Mouse (Mus musculus) heart, postnatal 10 days (tissue): Measurements from ENCODE around the gene Cyth3. TPM values are rescaled to one million over a fixed set of nuclear protein-coding genes. Genes with fewer than 3 reads are reported as not detected.
A peak's percentile ranks its signal among the peaks of the same experiment; 100 is the strongest.

Source experiments
- DNase-seq, 2 experiments: peaks; one replicate each; pipeline ENCODE4 v3.0.0; 2021
- intact Hi-C: fragments of 180-260 bp; cut with DNase I; formaldehyde crosslinking; loops from one replicate; pipeline ENCODE4 v1.15.1; 2025
- total RNA-seq, 2 experiments: library from RNA; stranded (reverse); gene quantifications; 2 replicates each; pipeline ENCODE4 v1.2.3; 2021

The Cyth3 gene
- total RNA-seq, 2 experiments from 2014 or later, result 87.2 to 125 TPM

DNA sequence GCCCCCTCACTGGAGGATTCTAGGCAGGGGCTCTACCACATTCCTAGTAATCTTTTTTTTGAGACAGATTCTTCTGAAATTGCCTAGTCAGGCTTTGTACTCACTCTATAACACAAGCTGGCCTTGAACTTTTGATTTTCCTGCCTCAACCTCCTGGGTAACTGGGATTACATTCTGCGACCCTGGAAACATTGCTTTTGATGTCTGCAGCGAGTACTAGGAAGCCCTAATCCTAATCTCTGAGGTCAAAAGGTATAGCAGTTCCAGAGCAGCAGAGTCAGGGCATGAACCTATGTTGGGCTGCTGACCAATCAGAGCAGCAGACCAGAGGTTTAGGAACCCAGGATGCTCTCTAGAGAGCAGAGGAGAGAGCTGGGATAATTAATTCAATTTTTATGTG lies 6.9 kb upstream of the Cyth3 start:
- no peak for DNase-seq
- intact Hi-C loops, result no loop called here

DNA sequence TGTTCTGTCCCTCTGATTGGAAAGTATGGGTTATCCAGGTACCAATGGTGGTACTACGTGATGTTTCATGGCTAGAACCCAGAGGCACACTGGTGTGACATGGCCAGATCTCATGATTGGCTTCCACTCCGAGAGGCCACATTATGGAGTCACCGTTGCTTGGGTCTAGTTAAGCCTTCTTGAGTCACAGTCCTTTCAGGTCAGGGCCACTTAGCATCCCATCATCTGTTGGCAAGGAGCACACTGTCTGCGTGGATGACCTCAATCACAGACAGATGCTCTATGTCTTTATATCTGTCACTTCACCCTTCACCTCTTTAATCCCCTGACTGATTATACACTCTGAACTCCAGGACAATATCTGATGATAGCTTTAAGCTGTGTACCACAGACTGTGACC lies 6.1 kb upstream of the Cyth3 start:
- intact Hi-C loops, result loop anchor here (2.0 kb wide), 1 partner anchor 19 kb away; no protein-coding TSS in a partner anchor
- DNase-seq, result no peak

DNA sequence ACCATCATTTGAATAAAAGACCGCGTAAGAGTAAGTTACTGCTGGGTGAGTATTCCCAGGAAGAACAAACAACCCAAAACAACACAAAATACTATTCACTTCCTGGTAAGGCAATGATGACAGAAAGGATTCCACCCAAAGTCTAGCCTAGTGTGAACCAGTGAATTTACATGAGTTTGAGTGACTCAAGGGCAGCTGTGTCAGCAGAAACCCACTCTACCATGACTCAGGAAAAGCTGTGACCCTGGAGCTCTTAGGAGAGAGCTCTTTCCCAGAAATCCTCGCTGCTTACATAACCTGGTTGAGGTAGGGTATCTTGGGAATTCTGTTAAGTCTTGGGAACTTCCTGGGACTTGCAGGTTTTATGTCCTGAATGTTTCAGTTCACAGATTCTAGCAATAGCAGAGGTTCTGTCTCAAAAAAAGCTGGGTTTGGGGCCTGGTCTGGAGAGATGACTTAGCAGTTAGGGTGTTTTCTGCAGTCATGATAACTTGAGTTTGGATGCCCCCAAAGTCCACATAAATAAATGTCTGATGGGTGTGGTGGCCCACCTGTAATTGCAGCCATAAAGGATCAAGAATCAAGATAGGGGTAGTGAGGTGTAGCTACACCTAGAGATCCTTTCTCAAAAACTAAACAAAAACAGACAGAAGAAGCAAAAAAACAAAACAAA lies 5.5 kb upstream of the Cyth3 start:
- intact Hi-C loops, result loop anchor here (2.0 kb wide), 1 partner anchor 20 kb away; no protein-coding TSS in a partner anchor
- no peak for DNase-seq

DNA sequence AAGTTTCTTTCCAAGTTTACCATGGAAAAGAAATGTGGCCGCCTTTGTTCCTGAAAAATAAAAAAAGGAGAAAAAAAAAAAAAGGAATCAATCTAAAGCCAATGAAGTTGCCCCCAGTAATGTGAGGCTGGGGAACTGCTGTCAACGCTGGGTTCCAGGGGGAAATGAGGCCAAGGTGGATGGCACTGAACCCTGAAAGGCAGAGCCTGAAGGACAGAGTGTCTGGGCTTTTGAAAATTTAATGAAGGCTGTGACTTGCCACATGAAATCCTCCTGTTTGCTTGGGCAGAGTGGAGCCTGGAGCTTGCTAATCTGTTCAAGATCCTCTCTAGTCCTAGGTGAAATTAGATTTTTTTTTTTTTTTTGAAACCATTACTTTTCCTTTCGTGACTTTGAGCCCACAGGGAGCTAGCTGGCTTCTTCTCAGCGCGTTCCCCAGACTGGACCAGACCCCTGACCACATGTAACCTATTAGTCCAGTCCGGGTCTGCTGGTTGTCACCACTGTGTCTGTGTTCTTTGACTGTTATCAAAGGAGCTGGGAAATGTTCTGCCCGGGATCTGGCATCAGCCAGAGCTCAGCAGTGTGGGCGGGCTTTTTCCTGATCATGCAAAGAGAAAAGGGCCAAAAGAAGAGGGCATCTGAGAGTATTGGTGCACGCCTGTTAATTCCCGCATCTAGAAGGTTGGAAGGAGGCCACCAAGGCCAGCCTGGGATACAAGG lies 4.6 kb upstream of the Cyth3 start:
- intact Hi-C loops, result loop anchor here (2.0 kb wide), 1 partner anchor 21 kb away; no protein-coding TSS in a partner anchor
- peak; percentile 73 to 75 for DNase-seq

DNA sequence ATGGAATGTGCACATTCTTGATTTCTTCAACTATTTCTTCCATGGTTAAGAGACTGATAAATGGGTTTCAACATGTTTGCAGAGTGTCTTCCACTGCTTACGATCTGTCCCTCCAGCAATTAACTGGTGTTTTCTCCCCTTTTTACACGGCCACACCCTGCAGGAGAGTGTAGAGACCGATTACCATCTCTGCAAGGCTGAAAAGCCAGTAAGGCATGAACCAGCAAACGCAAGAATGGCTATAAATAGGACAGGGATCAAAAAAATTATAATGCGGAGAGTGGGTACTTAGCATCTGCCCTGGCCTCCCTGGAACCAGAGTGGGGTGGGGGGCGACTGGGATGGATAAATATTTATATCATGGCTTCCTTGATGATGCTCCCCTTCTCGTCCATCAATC lies 3.7 kb upstream of the Cyth3 start:
- no peak for DNase-seq
- intact Hi-C loops, result no loop called here

DNA sequence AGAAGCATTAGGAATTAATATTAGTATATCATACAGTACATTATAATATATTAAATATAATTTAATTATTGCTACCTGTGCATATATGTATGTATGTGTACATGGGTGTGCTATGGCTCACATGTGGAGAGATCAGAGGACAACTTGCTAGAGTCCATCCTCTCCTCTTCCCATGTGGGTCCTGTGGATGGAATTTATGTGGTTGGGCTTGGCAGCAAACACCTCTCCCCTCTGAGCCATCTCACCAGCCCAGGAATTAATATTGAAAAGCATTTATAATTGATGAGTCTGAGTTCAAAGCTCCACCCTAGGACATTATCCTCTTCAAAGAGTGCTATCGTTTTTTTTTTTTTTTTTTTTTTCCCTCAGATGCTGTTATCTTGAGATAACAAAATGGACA lies 2.1 kb upstream of the Cyth3 start:
- intact Hi-C loops, result loop anchor here (5.0 kb wide), 1 partner anchor 87 kb away; no protein-coding TSS in a partner anchor
- DNase-seq, result no peak

DNA sequence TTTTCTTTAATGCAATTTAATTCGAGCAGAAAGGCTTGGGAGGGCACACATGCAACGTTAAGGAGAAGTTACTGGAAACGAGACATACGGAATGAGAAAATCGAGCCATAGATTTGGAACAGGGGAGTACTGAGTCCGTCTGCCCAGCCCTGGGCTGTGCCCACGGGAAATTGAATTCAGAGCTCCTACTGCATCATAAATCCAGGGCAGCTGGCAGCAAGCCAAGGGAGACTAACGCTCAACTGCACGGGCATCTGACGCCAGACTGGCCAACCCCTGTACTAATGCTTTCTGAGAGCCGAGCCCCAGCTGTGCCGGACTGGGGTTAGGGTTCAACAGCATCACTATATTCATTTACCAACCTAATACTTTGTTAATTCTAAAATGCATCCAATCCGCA lies 1.3 kb upstream of the Cyth3 start:
- no peak for DNase-seq
- intact Hi-C loops, result loop anchor here (5.0 kb wide), 1 partner anchor 86 kb away; no protein-coding TSS in a partner anchor

DNA sequence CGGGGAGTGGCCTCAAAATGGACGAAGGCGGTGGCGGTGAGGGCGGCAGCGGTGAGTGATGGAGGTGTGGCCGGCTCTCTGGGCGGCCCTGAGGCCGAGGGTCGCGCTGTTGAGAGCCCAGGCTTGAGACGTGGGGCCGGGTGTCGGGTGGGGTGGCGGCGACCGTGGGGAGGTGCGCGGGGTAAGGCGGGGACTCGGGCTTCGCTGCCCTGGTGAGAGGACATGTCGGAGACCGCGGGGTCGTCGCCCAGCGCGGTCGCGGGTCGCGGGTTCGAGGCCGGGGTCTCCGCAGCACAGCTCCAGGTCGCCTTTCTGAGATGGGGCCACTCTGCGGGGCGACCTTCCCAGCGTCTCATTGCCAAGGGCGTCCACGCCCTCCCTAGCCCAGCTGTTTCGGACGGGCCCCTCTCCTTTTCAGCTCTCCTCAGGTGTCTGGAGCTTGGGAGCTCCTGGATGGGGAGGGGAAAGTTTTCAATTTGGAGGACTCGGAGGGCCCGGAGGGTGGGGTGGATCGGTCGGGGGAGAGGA lies 440 bp downstream of the Cyth3 start:
- peak in 1 of 2 experiments; percentile 48 for DNase-seq

DNA sequence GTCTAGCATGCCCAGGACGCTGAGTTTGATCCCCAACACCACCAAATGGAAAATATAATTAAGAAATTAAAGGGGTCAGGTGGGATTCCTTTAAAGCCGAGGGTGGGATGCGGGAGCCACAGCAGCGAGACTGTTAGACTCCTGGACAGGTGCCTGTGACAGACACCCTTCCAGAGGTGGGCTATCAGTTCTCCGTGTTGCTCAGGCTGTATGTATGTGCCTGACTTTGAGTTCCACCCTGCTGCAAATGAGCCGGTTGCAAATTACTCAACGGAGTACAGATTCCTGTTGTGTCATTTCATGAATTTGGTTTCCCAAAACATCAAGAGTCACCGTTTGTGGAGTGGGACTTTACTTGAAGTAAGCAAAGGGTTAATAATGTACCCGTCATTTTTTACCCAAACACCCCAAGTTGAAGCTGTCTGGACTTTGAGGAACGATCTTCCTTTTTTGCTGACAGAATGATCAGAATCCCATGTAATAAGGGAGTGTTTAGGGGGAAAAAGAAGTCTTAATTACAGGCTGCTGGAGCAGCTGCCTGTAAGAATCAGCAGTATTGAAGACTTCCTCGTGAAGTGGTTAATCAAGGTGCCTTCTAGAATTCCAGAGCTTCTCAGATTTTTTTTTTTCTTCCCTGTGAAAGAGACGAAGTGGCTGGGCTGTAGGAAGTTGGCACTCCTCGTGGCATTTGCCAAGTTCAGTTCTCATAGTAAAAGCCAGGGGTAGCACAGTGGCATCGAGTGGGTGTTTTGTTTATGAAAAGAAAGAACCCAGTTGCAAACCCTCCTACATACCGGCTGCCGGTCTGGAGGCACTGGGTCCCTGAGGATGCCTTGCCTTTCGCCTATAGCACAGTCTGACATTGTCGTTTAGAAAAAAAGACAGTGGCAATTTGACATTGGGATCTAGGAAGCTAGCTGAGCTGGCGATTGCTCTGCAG lies 1.4 kb downstream of the Cyth3 start:
- intact Hi-C loops, result loop anchor here (2.0 to 5.0 kb wide), 3 partner anchors 33 to 84 kb away; no protein-coding TSS in a partner anchor
- DNase-seq, result no peak

More for the DNA sequence above, 440 bp downstream of the Cyth3 start:
- intact Hi-C loops, result loop anchor here (2.0 to 5.0 kb wide), 2 partner anchors 34 to 85 kb away; no protein-coding TSS in a partner anchor

DNA sequence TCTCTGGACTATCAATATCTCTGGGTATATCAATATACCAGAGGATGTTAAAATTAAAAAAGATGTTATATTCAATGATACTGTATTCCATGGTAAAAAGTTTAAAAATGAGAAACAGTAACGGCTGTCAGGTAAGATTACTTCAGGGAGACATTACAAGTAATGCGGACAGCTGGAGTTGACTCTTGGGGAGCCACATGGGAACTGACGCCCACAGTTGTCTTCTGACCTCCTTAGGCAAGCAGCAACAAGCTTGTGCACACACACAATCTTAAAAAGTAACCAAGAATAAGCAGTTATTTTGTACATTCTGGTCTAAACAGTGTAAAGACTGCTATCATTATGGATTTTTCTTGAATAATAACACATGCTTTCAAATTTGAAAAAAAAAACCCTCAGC lies 2.2 kb downstream of the Cyth3 start:
- intact Hi-C loops, result loop anchor here (2.0 to 5.0 kb wide), 2 partner anchors 54 to 83 kb away; no protein-coding TSS in a partner anchor
- no peak for DNase-seq

DNA sequence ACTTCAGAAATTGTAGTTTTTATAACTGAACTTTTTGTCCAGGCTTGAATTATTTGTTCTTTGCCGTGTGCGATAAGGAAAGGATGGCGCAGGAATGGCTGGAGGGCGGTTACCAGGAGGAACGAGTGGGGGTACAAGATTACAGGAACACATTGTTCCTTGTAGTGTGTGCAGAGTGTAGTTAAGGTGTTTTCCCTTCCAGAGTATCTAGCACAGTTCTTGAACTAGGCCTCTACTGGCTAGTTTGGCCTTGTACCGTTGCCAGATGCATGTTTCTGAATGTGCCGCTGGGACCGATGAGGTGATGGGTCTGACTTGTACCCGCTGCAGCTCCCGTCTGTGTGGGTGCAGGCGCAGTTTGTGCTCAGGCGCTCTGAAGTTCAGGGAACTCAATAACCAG lies 3.2 kb downstream of the Cyth3 start:
- DNase-seq, result peak; percentile 60
- intact Hi-C loops, result loop anchor here (2.0 kb wide), 1 partner anchor 55 kb away; no protein-coding TSS in a partner anchor

DNA sequence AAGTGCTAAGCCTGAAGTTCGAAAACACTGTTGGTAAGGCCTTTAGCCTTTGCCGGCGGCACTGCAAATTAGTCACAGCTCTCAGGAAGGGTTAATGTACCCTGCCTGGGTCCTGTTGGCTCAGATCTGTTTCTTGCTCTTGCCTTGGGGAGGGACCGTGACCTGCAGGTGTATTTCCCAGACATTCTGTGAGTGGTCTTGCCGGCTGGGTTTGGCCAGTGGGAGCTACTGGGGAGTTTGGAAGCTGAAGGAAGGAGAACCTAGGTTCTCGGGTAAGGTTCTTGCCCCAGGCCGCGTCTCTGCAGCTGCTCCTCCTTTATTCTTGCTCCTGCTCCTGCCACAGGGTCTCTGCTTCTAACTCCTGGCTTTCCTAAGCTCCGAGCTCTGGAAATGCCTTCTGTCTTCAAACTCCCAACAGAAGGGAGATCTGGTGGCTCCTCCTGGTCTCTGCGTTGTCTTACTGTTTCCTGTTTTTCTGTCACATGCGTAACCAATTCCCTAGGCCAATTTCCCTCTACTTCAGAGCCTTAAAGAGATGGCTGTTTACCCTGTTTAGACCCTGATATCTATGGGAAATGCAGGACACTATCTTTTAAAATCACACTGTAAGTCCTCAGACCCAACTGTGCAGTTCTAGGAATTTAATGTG lies 3.8 kb downstream of the Cyth3 start:
- intact Hi-C loops, result loop anchor here (2.0 kb wide), 1 partner anchor 55 kb away; no protein-coding TSS in a partner anchor
- peak; percentile 40 to 42 for DNase-seq

DNA sequence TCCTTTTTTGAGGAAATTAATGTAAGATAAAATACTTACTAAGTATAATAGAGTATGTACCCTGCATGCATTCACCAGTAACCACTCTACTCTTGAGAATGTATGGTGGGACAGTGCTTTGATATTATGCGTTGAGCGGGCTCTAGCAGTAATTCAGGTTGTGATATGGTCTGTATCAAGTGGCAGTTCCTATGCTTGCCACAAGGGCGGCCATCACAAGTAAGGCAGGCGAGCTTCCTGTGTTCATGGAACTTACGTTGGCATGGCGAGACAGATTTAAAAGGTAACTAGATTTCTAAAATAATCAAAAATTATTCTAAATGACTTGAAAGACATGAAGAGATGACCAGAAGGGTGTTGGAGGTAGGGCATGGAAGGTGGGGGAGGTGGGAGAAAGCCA lies 5.3 kb downstream of the Cyth3 start:
- intact Hi-C loops, result no loop called here

DNA sequence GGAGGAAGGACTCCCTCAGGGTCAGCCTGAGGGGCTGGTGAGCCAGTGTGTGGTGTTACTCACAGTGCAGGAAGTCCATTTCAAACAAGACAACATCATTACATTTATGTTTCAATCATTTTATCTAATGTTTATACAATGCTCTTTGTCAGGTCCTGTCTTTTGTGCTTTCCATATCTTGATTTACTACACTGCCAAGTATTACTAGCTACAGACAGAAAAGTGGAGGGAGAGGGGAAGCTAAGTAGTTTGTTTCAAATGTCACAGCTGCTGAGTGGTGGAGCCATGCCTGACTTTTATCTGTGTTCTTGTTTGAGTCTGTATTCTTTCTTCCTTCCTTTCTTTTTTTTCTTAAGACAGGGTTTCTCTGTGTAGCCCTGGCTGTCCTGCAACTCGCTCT lies 5.7 kb downstream of the Cyth3 start:
- DNase-seq, result no peak
- intact Hi-C loops, result no loop called here

More for the DNA sequence above, 5.3 kb downstream of the Cyth3 start:
- DNase-seq, result no peak

DNA sequence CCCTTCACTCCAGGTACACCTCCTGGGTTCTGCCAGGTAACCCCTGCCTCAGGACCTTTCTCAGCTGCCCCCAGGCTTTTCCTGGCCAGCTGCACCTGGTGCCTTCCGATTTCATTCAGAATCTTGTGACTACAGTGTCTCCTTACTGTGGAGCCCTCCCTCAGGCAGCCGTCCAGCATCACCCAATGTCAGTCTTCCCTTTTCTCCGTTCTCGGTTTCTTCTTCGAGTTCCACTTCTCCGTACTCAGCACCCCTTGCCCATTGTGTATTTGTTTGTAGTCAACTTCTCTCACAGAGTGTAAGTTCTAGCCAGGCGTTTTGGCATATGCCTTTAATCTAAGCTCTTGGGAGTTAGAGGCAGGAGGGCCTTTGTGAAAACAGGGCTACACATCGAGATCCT lies 7.4 kb downstream of the Cyth3 start:
- DNase-seq, result no peak
- intact Hi-C loops, result no loop called here

DNA sequence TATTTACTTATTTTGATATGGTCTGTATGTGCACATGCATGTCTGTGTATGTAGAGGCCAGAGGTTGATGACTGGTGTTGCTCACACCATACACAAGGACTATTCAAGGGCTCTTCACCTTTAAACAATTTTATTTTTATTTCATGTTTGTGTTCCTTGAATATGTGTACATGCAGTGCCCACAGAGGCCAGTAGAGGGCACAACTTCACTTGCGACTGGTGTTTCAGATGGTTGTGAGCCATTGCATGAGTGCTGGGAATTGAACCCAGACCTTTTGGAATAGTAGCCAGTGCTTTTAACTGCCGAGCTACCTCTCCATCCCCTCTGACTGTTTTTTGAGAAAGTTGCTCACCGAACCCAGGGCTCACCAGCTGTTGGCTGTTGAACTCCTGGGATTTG lies 8.0 kb downstream of the Cyth3 start:
- intact Hi-C loops, result no loop called here
- no peak for DNase-seq

DNA sequence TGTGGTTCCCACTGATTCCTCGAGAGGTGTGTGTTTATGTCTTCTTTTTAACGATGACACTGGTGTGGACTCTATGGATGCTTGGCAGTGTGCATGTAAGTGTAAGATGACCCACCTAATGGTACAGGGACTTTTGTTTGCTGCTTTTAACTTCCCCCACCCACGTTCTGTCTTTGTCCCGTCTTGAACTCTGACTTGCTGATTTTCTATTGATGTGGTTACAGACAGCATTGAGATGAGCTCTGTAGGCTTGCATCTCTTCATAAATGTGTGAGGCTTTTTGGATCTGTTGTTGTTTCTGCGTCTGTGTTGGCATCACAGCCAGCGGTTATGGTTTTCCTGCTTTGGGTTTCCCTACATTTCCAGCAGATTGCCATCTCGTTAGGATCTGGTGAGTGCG lies 8.5 kb downstream of the Cyth3 start:
- DNase-seq, result no peak
- intact Hi-C loops, result no loop called here

DNA sequence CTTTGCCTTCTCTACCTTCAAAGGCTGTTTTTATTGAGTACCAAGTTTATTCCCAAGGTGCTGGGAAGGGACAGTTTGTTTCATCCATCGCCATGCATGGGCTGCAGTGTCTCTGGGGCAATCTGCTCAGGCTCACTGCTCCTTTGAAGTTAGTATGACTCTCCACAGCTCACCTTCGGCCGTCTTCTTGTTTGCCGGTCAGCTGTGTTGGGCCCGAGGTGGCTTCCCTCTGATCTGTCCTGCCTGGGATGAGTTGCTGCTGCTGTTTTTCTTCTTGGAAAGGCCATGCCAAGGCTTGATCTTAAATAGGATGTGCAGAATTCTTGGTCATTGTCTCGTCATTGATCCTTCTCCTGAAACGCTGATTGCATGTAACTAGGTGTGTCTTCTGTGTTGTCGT lies 9.3 kb downstream of the Cyth3 start:
- intact Hi-C loops, result no loop called here
- no peak for DNase-seq

DNA sequence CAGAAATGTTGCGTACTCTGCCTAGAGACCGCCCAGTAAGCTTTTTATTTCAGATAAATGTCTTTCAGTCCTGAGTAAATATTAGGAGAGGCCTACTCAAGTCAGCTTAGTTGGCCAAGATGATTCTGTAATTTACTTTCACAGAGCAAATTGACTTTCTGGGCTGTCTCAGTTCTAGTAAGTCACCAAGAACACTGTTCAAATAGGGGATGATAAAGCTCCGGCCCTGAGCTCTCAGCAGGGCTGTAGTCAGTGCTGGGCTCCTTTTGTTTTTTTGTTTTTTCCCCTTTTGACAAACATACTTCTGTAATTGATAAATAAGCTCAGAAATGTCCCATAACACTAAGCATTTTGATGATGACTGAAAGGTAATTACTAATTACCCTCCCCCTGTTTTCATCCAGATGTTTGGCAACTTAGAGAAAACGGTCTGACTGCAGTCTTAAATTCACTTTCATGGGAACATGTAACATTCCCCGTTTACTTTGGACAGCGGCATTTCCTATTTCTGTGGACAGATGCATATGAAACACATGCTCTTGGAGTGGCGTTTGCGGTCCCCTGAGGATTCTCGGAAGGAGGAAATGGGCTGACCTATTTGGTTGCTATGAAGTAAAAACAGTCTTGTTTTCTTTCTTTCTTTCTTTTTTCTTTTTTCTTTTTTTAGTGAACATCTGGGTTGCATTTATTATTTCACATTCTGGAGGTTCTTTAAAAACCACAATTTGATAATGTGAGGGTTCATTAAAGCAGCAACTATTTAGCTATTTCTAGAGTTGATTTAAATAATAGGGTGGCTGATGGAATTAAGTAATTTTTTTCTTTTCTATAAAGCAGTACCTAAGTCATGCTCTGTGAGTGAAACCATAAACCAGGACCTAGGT lies 10.7 kb downstream of the Cyth3 start:
- peak; percentile 81 to 83 for DNase-seq
- intact Hi-C loops, result no loop called here
